Mouse (Mus musculus): ENCODE measurements at regions not wholly inside any gene's neighbourhood (a gene's known extent, or its start where the extent isn't known, plus 50 kb on each side); places are given as distances from the start of the nearest gene placed in this dataset.

DNA sequence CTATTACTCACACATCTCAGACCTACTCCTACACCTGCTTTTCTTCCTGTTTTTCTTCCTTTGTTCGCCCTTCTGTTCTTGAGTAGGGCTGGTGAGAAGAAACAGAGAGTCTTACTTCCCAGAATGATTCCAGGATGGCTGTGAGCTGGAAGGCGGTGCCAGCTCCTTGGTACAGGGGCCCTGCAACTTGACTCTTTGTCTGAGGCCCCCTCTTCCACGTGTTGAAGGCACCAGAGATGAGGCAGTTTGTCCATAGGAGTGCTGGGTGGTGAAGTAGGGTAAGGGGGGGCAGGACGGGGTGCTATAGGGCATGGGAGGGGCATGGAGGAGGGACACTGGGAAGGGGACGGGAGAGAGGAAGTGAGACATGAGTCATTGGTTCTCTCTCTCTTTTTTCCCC is 60.8 kb downstream of the Dmrta2 start:
- Histone ChIP-seq H3K4me2 (ENCODE audit: low read depth, low read length, poor library complexity, severe bottlenecking) (no peak overlapping the region), H3K9ac (replicated peaks; ENCODE audit: low read length, poor library complexity, severe bottlenecking) (no peak overlapping the region)
- TF ChIP-seq CTCF (IDR thresholded peaks at IDR 0.05): no peak

GRCm38 (mm10) chr4:110044851-110045618 is 67.2 kb downstream of the Dmrta2 start:
- no peak overlapping the region for H3K27ac ChIP-seq (ENCODE audit: low read depth, low read length)
- no peaks in the 10 kb centered on the region for H3K9me3 ChIP-seq (ENCODE audit: low read length)
- no peak for TF ChIP-seq CTCF (IDR thresholded peaks at IDR 0.05)
- WGBS: 91% methylated on average over 17 of the region's 17 CpGs
- DNase-seq (ENCODE audit: low spot score) (no peak), ATAC-seq (ENCODE audit: low FRiP score) (no peak)
- no peak overlapping the region for H3K4me2 ChIP-seq (ENCODE audit: low read depth, low read length, poor library complexity, severe bottlenecking)
- no peak overlapping the region for H3K9ac ChIP-seq (replicated peaks; ENCODE audit: low read length, poor library complexity, severe bottlenecking)
- H3K36me3 ChIP-seq (ENCODE audit: insufficient read depth, low read length): no peaks in the 10 kb centered on the region
- no peak overlapping the region for H3K4me3 ChIP-seq (ENCODE audit: low read depth, low read length)
- H3K4me1 ChIP-seq (ENCODE audit: insufficient read depth, low read length): no peaks in the 10 kb centered on the region
- H3K27me3 ChIP-seq (ENCODE audit: insufficient read depth, low read length): no peaks in the 10 kb centered on the region

More for the DNA sequence above, 60.8 kb downstream of the Dmrta2 start:
- no peaks in the 10 kb centered on the region for H3K9me3 ChIP-seq (ENCODE audit: low read length)
- H3K27ac ChIP-seq (ENCODE audit: low read depth, low read length): no peak overlapping the region
- DNase-seq (ENCODE audit: low spot score): no peak
- no peak overlapping the region for H3K4me3 ChIP-seq (ENCODE audit: low read depth, low read length)
- no peaks in the 10 kb centered on the region for H3K4me1 ChIP-seq (ENCODE audit: insufficient read depth, low read length)
- no peaks in the 10 kb centered on the region for H3K27me3 ChIP-seq (ENCODE audit: insufficient read depth, low read length)
- ATAC-seq (ENCODE audit: low FRiP score): no peak
- 67% methylated on average over 4 of the region's 5 CpGs for WGBS
- H3K36me3 ChIP-seq (ENCODE audit: insufficient read depth, low read length): no peaks in the 10 kb centered on the region

DNA sequence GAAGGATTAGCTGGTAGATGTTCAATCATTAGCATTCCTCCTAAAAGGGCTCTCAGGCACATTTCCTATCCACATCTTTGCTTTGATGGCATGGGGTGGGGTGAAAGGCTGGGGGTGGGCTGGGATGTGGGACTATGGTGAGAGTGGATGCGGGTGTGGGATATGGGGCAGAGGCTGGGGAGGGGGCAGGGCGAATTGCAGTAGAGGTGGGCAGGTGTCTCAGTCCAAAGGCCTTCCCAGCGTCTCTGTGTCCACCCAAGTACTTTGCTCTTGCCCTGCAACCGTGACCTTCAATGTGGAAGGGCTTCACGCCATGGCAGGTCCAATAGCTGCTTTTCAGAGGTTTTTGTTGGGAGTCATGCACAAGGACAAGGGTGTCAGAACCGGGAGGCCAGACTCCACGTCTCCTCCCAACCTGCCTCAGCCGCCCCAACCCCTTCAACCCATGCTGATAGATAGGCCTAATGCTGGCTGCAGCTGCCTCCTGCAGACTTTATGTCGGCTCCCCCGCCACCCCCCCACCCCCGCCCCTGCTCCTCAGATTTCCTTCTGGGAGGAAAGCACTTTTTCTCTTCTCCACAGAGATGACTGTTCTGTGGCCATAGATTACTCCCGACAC is 67.9 kb downstream of the Dmrta2 start:
- ATAC-seq (ENCODE audit: low FRiP score) (no peak), DNase-seq (ENCODE audit: low spot score) (no peak)
- Histone ChIP-seq H3K36me3 (ENCODE audit: insufficient read depth, low read length) (no peaks in the 10 kb centered on the region), H3K9me3 (ENCODE audit: low read length) (no peaks in the 10 kb centered on the region), H3K27me3 (ENCODE audit: insufficient read depth, low read length) (no peaks in the 10 kb centered on the region), H3K27ac (ENCODE audit: low read depth, low read length) (no peak overlapping the region), H3K4me3 (ENCODE audit: low read depth, low read length) (no peak overlapping the region), H3K9ac (replicated peaks; ENCODE audit: low read length, poor library complexity, severe bottlenecking) (no peak overlapping the region), H3K4me1 (ENCODE audit: insufficient read depth, low read length) (no peaks in the 10 kb centered on the region), H3K4me2 (ENCODE audit: low read depth, low read length, poor library complexity, severe bottlenecking) (no peak overlapping the region)
- no peak for TF ChIP-seq CTCF (IDR thresholded peaks at IDR 0.05)
- 83% methylated on average over 12 of the region's 12 CpGs for WGBS

- DNase-seq (ENCODE audit: low spot score) (no peak), ATAC-seq (ENCODE audit: low FRiP score) (no peak)
- WGBS: 93% methylated on average over 11 of the region's 11 CpGs
- Histone ChIP-seq H3K27ac (ENCODE audit: low read depth, low read length) (no peak overlapping the region), H3K27me3 (ENCODE audit: insufficient read depth, low read length) (no peaks in the 10 kb centered on the region), H3K36me3 (ENCODE audit: insufficient read depth, low read length) (no peaks in the 10 kb centered on the region), H3K4me1 (ENCODE audit: insufficient read depth, low read length) (no peaks in the 10 kb centered on the region), H3K9me3 (ENCODE audit: low read length) (no peaks in the 10 kb centered on the region), H3K4me2 (ENCODE audit: low read depth, low read length, poor library complexity, severe bottlenecking) (no peak overlapping the region), H3K4me3 (ENCODE audit: low read depth, low read length) (no peak overlapping the region), H3K9ac (replicated peaks; ENCODE audit: low read length, poor library complexity, severe bottlenecking) (no peak overlapping the region)
- TF ChIP-seq CTCF (IDR thresholded peaks at IDR 0.05): no peak
These were observed 68.4 kb downstream of the Dmrta2 start for GRCm38 (mm10) chr4:110046270-110046651.

- no peaks in the 10 kb centered on the region for H3K27me3 ChIP-seq (ENCODE audit: insufficient read depth, low read length)
- DNase-seq (ENCODE audit: low spot score) (peak; percentile 92), ATAC-seq (ENCODE audit: low FRiP score) (peak; percentile 95)
- peak overlapping the region; percentile 57 for H3K27ac ChIP-seq (ENCODE audit: low read depth, low read length)
- H3K4me1 ChIP-seq (ENCODE audit: insufficient read depth, low read length): no peaks in the 10 kb centered on the region
- H3K9ac ChIP-seq (replicated peaks; ENCODE audit: low read length, poor library complexity, severe bottlenecking): peak overlapping the region; percentile 70
- no peaks in the 10 kb centered on the region for H3K36me3 ChIP-seq (ENCODE audit: insufficient read depth, low read length)
- H3K4me3 ChIP-seq (ENCODE audit: low read depth, low read length): peak overlapping the region; percentile 45
- H3K9me3 ChIP-seq (ENCODE audit: low read length): no peaks in the 10 kb centered on the region
- peak overlapping the region; percentile 79 for H3K4me2 ChIP-seq (ENCODE audit: low read depth, low read length, poor library complexity, severe bottlenecking)
- 4% methylated on average over 33 of the region's 40 CpGs for WGBS
- peak; percentile 98 for TF ChIP-seq CTCF (IDR thresholded peaks at IDR 0.05)
These were observed 72.8 kb downstream of the Dmrta2 start for GRCm38 (mm10) chr4:110050393-110051280.
